Mouse (Mus musculus): ENCODE data around the gene Lrfn3. TPM values are rescaled to one million over a fixed set of nuclear protein-coding genes. Genes with fewer than 3 reads are reported as not detected.

The Lrfn3 gene
- total RNA-seq, 4 experiments from 2014 or later = 29.0 to 31.8 (median 31.0) TPM

DNA sequence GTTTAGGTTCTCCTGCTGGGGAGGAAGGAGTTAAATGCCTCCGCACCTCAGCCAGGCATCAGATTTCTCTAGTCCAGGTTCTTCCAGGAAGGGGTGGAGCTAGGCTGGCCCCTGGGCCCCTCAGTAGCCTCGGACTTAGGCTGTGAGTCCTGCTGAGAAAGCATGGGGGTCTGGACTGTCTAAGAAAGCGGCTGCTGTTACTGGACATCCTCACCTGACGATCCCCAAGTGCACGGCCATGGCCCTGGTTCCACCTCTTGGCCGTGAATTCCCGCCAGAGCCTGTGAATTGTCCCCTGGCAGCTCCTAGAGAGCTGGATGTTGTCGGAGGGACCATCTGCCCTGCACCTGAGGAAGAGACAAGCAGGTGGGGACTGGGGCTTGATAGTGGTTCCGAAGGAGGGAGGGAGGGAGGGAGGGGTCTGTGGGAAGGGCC lies 47.8 kb downstream of the Lrfn3 start, which contains the start of gene Syne4:
TSS of gene Syne4 (plus strand) at position 87 of the 435 bp plus-strand sequence.
- DNase-seq (ENCODE audit: low spot score in 2 of 2) = no peak

DNA sequence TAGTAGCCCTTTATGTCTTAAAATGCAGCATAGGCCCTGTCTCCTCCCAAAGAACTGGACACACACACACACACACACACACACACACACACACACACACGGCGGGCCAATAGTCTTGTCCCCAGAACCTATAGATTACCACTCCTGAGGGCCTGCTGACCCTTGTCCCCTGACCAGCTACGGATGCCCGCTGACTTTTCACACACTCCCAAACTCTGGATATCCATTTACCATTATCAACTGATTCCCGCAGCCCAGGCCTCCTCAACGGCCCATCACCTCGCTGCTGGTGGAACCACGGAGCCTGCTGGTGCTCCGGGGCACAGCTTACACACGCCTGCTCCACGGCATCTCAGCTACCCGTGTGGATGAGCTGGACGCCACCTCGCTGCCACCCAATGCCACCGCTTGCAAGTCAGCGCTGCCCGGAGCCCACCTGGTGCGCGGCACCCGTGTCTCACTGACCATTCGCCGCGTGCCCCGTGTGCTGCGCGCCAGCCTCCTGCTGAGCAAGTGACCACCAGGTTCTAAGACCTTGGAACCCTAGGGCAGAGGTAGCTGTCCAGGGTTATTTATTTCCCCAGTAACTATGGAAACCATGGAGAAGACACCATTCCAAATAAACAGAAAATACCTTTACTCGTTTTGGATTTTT lies 48.8 kb downstream of the Lrfn3 start:
- DNase-seq (ENCODE audit: low spot score in 2 of 2) = no peak

DNA sequence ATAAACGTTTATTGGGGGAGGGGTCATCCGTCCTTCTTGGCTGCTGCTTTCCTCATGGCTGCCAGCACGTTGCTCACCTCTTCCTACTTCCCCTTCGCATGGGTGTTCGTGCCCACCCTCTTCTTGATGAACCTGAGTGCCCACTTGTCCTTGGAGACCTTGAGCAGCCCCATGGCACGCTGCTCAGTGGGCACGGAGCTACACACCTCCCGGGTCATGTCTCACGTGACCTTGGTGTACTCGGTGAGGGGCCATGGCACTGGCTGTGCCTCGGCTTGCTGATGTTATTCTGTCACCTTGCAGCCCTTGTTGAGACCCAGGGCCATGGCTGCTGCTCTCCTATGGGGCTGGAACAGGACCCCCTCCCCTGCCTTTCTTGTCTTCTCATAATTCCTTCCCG lies 52.4 kb downstream of the Lrfn3 start:
- no peak for DNase-seq (ENCODE audit: low spot score in 2 of 2)

DNA sequence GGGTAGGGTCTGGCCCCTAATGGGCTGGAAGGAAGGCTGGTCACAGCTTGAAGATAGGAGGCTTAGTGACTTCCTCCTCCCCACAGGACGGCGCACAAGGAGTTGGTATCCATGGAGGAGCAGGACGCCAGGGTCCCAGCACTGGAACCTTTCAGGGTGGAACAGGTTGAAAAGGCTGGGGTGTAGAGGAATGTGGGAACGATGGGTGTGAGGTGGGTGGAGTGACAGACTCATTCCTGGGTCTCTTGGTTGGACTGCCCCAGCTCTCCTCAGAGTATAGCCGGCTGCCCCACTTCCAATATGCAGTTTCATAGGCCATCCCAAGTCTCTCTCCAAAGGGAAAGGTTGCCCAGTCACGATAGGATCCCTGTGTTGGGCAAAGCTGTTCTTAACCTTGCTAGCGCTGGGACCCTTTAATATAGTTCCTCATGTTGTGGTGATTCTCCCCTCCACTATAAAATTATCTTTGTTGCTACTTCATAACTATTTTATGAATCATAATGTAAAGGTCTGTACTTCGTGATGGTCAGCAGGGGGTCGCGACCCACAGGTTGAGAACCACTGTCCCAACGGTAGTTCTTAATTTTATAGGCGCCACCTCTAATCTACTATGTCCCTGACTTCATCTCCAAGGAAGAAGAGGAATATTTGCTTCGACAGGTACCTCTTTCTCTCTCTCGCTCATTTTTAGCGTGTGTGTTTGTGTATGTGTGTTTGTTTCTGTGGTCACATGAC lies 53.0 kb downstream of the Lrfn3 start:
- no peak for DNase-seq (ENCODE audit: low spot score in 2 of 2)

DNA sequence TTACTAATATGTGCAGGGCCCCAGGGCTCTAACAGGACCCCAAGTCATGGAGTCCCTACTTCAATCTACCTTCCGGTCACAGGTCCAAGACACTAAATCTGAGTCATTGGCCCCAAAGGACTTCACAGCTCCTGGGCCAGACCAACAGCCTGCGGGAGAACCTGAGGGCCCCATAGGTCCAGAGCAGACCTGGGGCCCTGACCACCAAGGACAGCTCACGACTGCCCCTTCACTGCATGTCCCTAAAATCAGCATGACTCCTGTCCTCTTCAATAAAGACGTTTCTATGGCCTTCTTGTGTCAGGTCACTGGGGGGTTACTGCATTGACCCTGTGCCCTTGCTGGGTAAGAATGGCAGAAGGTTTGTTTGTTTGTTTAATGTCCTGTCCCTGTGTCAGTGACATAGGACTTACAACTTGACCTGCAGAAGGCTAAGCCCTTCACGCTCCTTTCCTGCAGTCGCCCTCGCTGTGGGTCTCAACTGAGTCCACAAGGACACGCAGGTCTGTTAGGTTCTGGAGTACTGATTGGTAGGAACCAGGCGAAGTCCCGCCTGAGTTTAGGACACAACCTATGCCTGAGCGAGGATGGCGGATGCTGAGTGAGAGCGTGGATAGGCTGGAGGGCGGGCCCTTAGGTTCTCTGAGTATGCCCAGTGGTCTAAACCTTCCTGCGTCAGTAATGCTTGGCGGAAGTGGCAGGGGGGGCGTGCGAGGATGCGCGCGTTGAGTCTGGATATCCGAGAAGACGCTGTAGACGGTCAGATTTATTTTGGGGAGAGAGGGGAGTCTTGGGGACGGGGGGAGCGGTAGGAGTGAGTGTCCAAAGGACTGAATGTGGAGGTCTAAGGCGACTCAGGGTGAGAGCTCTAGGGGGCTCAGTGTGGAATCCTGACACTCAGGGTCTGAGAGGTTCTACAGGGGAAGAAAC lies 54.2 kb downstream of the Lrfn3 start, which contains the start of gene Alkbh6:
TSS of gene Alkbh6 (plus strand) at position 642 of the 930 bp plus-strand sequence.
- peak; percentile 80 to 97 for DNase-seq (ENCODE audit: low spot score in 2 of 2)

DNA sequence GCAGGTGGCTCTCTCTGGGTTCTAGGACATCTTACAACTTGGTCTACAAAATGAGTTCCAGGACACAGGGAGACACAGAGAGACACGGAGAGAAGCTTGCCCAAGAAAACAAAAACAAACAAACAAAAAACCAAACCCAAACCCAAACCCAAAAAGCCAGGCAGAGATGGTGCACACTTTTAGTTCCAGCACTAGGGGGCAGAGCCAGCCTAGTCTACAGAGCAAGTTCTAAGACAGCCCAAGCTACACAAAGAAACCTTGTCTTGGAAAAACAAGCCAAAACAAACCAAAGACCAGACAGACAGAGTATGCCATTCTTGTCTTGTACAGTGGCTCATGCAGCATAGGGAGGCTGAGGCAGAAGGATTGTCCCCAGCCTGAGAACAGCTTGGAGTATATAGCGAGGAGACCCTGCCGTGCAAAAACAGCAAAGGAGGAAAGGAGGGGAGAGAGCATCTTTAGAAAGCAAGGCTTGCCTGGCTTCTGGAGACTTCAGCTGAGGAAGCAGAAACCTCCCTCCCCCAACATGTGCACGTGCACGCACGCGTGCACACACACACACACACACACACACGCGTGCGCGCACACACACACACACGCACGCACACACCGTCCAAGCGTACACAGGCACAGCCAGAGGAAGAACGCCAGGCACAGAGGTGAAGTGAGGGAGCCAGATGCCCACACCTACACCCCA lies 56.3 kb downstream of the Lrfn3 start:
- DNase-seq (ENCODE audit: low spot score in 2 of 2) = no peak

Other genes starting within 250 kb of the Lrfn3 start
- 10 to 100 TPM; 28.9 to 31.5 (median 30.1) TPM for gene Zfp382, start 240.8 kb downstream of the Lrfn3 start, total RNA-seq (2022)
- 10 to 100 TPM; 45.6 to 47.7 (median 46.7) TPM for gene Zfp146, start 193.0 kb downstream of the Lrfn3 start, total RNA-seq (2022)
- 1 to 10 TPM; 3.7 to 9.1 (median 5.7) TPM for gene Cox7a1, start 178.6 kb downstream of the Lrfn3 start, total RNA-seq (2022)
- gene Capns1, start 164.0 kb downstream of the Lrfn3 start, total RNA-seq (2022) = 100 to 1,000 TPM; 173 to 205 (median 180) TPM
- gene Polr2i, start 130.8 kb downstream of the Lrfn3 start, total RNA-seq (2022) = 10 to 100 TPM; 56.6 to 66.4 (median 60.7) TPM
- 100 to 1,000 TPM; 119 to 124 (median 122) TPM for gene Tbcb, start 130.5 kb downstream of the Lrfn3 start, total RNA-seq (2022)
- not detected for gene Ovol3, start 127.0 kb downstream of the Lrfn3 start, total RNA-seq (2022)
- gene Thap8, start 82.7 kb downstream of the Lrfn3 start, total RNA-seq (2022) = under 1 TPM; 0.36 to 0.50 (median 0.38) TPM
- gene Wdr62, start 82.4 kb downstream of the Lrfn3 start, total RNA-seq (2022) = 1 to 10 TPM; 1.4 to 2.9 (median 1.8) TPM
- gene Clip3, start 71.0 kb downstream of the Lrfn3 start, total RNA-seq (2022) = 100 to 1,000 TPM; 377 to 471 (median 424) TPM
- gene Alkbh6, start 54.1 kb downstream of the Lrfn3 start, total RNA-seq (2022) = 10 to 100 TPM; 60.6 to 74.5 (median 62.8) TPM
- 10 to 100 TPM in 1 of 4 experiments, 1 to 10 TPM in 3; 7.4 to 10.5 (median 8.8) TPM for gene Syne4, start 48.0 kb downstream of the Lrfn3 start, total RNA-seq (2022)
- under 1 TPM in 3 of 4 experiments, not detected in 1; 0.34 to 0.87 (median 0.48) TPM for gene E130208F15Rik, start 41.0 kb downstream of the Lrfn3 start, total RNA-seq (2022)
- 10 to 100 TPM in 1 of 4 experiments, 1 to 10 TPM in 3; 8.3 to 10.0 (median 9.0) TPM for gene Sdhaf1, start 38.9 kb downstream of the Lrfn3 start, total RNA-seq (2022)
- gene Tyrobp, start 51.0 kb upstream of the Lrfn3 start, total RNA-seq (2022) = 100 to 1,000 TPM in 2 of 4 experiments, 10 to 100 TPM in 2; 25.2 to 334 (median 134) TPM
- 1 to 10 TPM in 3 of 4 experiments, not detected in 1; 1.4 to 3.0 (median 2.1) TPM for gene Hcst, start 57.1 kb upstream of the Lrfn3 start, total RNA-seq (2022)
- gene Nfkbid, start 59.0 kb upstream of the Lrfn3 start, total RNA-seq (2022) = 1 to 10 TPM; 2.2 to 4.5 (median 2.8) TPM
- 1,000 to 10,000 TPM; 1,239 to 1,309 (median 1,269) TPM for gene Aplp1, start 82.8 kb upstream of the Lrfn3 start, total RNA-seq (2022)
- 10 to 100 TPM in 1 of 4 experiments, 1 to 10 TPM in 3; 5.5 to 10.2 (median 7.5) TPM for gene Kirrel2, start 94.9 kb upstream of the Lrfn3 start, total RNA-seq (2022)
- under 1 TPM; 0.68 to 0.82 (median 0.75) TPM for gene Nphs1, start 95.5 kb upstream of the Lrfn3 start, total RNA-seq (2022)
- gene Prodh2, start 130.8 kb upstream of the Lrfn3 start, total RNA-seq (2022) = not detected
- gene Arhgap33, start 172.3 kb upstream of the Lrfn3 start, total RNA-seq (2022) = 100 to 1,000 TPM; 177 to 184 (median 178) TPM
- gene Hspb6, start 189.4 kb upstream of the Lrfn3 start, total RNA-seq (2022) = 1 to 10 TPM; 5.5 to 8.1 (median 6.4) TPM
- gene Proser3, start 189.5 kb upstream of the Lrfn3 start, total RNA-seq (2022) = 1 to 10 TPM; 3.4 to 4.4 (median 4.0) TPM
- 10 to 100 TPM; 33.8 to 45.0 (median 41.1) TPM for gene Lin37, start 197.1 kb upstream of the Lrfn3 start, total RNA-seq (2022)
- 10 to 100 TPM; 61.5 to 76.6 (median 71.7) TPM for gene U2af1l4, start 200.5 kb upstream of the Lrfn3 start, total RNA-seq (2022)
- 1 to 10 TPM; 5.7 to 7.5 (median 6.3) TPM for gene Gm49396, start 200.6 kb upstream of the Lrfn3 start, total RNA-seq (2022)
- gene Psenen, start 200.9 kb upstream of the Lrfn3 start, total RNA-seq (2022) = 100 to 1,000 TPM in 3 of 4 experiments, 10 to 100 TPM in 1; 97.2 to 102 (median 101) TPM
- 1 to 10 TPM; 2.5 to 3.8 (median 2.8) TPM for gene Igflr1, start 202.7 kb upstream of the Lrfn3 start, total RNA-seq (2022)
- gene Kmt2b, start 226.0 kb upstream of the Lrfn3 start, total RNA-seq (2022) = 10 to 100 TPM; 43.7 to 52.9 (median 47.6) TPM
- not detected for gene Zbtb32, start 236.1 kb upstream of the Lrfn3 start, total RNA-seq (2022)